Mouse (Mus musculus): ENCODE measurements around the gene Tspyl3. TPM values are rescaled to one million over a fixed set of nuclear protein-coding genes. Genes with fewer than 3 reads are reported as not detected.

Gene Tspyl3
- total RNA-seq, 4 experiments from 2014 or later, result 0.22 to 0.48 (median 0.37) TPM

GRCm38 (mm10) chr2:153177188-153177587, 48.1 kb downstream of the Tspyl3 start:
- DNase-seq (ENCODE audit: low spot score in 2 of 2), result no peak

- DNase-seq (ENCODE audit: low spot score in 2 of 2), result no peak
Observed at GRCm38 (mm10) chr2:153175995-153176570, 49.2 kb downstream of the Tspyl3 start.

Other genes starting within 250 kb of the Tspyl3 start
- 10 to 100 TPM; 71.5 to 83.6 (median 81.3) TPM for gene Pdrg1, start 210.0 kb downstream of the Tspyl3 start, total RNA-seq (2022)
- gene Xkr7, start 193.6 kb downstream of the Tspyl3 start, total RNA-seq (2022), result not detected
- gene Ccm2l, start 159.5 kb downstream of the Tspyl3 start, total RNA-seq (2022), result 1 to 10 TPM; 2.6 to 3.3 (median 2.8) TPM
- under 1 TPM; 0.13 to 0.27 (median 0.21) TPM for gene Hck, start 117.0 kb downstream of the Tspyl3 start, total RNA-seq (2022)
- gene Tm9sf4, start 64.1 kb downstream of the Tspyl3 start, total RNA-seq (2022), result 10 to 100 TPM; 25.5 to 30.3 (median 28.4) TPM
- 1 to 10 TPM; 2.3 to 3.4 (median 3.0) TPM for gene Plagl2, start 16.0 kb upstream of the Tspyl3 start, total RNA-seq (2022)
- 10 to 100 TPM in 3 of 4 experiments, 1 to 10 TPM in 1; 9.2 to 12.3 (median 10.9) TPM for gene Pofut1, start 16.1 kb upstream of the Tspyl3 start, total RNA-seq (2022)
- 1 to 10 TPM; 3.0 to 3.7 (median 3.4) TPM for gene Kif3b, start 66.0 kb upstream of the Tspyl3 start, total RNA-seq (2022)
- gene Asxl1, start 120.4 kb upstream of the Tspyl3 start, total RNA-seq (2022), result 10 to 100 TPM in 2 of 4 experiments, 1 to 10 TPM in 2; 8.1 to 12.1 (median 10.5) TPM

All from gastrocnemius, adult 8-10 months (tissue).